Mouse (Mus musculus): ENCODE results near the gene Atxn1. TPM values are rescaled to one million over a fixed set of nuclear protein-coding genes. Genes with fewer than 3 reads are reported as not detected.

Gene Atxn1
- polyA plus RNA-seq, 1 experiment, result 3.2 TPM

DNA sequence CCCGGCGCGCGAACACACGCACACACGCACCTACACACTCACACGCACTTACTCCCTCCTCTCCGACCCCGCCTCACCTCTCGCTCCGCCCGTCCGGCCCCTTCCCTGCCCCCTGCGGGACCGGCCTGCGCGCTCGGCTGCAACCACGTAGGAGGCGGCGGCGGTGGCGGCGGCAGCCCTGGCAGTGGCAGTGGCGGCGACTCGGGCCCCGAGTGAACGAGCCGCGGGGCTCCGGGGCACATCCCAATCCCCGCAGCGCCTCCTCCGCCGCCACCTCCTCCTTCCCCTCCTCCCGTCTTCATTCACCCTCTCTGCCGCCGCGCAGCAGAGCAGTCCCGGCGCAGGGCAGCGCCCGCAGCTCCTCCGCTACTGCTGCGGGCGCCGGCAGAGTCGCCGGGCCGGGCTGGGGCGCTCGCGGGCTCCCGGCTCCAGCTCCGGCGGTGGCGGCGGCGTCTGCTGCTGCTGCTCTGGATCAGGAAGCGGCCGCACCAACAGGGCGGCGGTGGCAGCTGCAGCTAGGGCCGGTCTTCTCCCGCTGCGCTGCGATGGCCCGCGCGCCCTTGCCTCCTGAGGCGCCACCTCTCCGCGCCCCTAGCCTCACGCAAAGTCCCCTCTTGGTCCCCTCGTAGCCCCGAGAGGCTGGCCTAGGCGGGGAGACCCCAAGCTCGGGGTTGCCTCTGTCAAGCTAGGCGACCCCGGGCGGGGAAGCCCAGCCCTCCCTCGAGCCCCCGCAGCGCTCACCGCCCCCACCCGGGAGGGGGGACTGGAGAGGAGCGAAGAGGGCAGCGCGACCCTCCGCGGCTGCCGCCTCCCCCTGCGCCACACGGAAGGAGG lies 1.1 kb downstream of the Atxn1 start:
- peaks cover 4% of the 10 kb centered on the region for H3K36me3 ChIP-seq (replicated peaks; ENCODE audit: low read length)
- peak overlapping the region; percentile 99 for H3K4me3 ChIP-seq (replicated peaks)
- H3K27me3 ChIP-seq (replicated peaks), result no peaks in the 10 kb centered on the region
- no peaks in the 10 kb centered on the region for H3K9me3 ChIP-seq
- TF ChIP-seq FLI1 (IDR thresholded peaks at IDR 0.05; ENCODE audit: low read length) (no peak), GATA1 (IDR thresholded peaks at IDR 0.05; ENCODE audit: borderline replicate concordance, low read length) (no peak)
- peaks cover 30% of the 10 kb centered on the region for H3K4me1 ChIP-seq

DNA sequence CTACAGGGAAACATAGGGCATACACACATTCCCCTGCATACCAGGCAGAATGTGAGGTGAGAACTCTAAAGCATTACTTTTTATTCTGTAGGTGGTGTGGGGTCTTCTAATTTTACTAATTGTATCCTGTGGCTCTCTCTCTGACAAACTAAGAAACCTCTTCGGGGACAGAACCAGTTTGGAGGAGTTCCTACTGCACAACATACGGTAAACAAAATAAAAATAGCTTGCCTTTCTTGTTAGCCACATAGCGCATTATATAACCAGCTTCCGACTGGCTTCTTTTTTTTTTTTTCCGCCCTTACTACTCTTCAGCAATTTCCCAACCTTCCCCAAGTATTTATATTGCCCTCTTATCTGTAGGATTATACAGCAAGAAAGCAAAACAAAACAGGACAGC lies 2.0 kb downstream of the Atxn1 start:
- no peak for TF ChIP-seq FLI1 (IDR thresholded peaks at IDR 0.05; ENCODE audit: low read length)
- TF ChIP-seq GATA1 (IDR thresholded peaks at IDR 0.05; ENCODE audit: borderline replicate concordance, low read length), result no peak
- H3K27me3 ChIP-seq (replicated peaks), result no peaks in the 10 kb centered on the region
- no peaks in the 10 kb centered on the region for H3K9me3 ChIP-seq
- peaks cover 30% of the 10 kb centered on the region for H3K4me1 ChIP-seq
- peak overlapping the region; percentile 99 for H3K4me3 ChIP-seq (replicated peaks)
- peaks cover 5% of the 10 kb centered on the region for H3K36me3 ChIP-seq (replicated peaks; ENCODE audit: low read length)

DNA sequence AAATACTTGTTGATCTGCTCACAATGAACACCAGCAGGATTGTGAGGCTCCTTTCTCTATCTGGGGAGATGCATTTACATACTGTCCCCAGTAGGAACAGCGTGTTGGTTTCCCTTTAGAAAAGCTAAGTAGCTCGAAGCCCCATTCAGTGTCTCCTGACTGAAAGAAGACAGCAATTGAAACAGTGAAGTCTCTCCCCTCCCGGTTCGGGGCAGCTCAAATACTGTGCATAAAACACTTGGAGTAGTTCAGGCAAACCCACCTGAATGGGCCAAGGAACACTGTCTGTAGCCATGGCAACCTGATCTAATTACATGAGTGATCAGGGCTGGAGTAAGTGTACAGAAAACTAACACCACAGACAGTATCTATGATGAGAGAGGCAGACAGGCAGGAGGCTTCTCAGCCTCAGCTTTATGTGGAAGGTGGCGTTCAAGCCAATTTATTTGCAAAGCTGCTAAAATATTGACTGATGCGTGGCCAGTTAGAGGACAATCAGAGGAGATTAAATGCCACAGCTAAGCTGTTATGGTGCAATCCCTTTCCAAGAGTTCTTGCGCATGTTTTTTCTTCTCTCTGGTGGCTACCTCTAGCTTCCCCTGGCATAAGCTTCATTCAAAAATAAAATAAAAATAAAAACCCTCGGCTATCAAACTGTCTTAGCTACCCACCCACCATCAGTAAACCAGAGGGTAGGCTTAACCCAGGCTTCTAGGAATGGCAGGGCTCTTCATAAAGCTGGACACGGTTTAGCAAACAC lies 2.8 kb downstream of the Atxn1 start:
- H3K36me3 ChIP-seq (replicated peaks; ENCODE audit: low read length), result peaks cover 7% of the 10 kb centered on the region
- peak overlapping the region; percentile 99 for H3K4me3 ChIP-seq (replicated peaks)
- TF ChIP-seq FLI1 (IDR thresholded peaks at IDR 0.05; ENCODE audit: low read length) (no peak), GATA1 (IDR thresholded peaks at IDR 0.05; ENCODE audit: borderline replicate concordance, low read length) (no peak)
- peaks cover 32% of the 10 kb centered on the region for H3K4me1 ChIP-seq
- H3K27me3 ChIP-seq (replicated peaks), result no peaks in the 10 kb centered on the region
- H3K9me3 ChIP-seq, result no peaks in the 10 kb centered on the region

DNA sequence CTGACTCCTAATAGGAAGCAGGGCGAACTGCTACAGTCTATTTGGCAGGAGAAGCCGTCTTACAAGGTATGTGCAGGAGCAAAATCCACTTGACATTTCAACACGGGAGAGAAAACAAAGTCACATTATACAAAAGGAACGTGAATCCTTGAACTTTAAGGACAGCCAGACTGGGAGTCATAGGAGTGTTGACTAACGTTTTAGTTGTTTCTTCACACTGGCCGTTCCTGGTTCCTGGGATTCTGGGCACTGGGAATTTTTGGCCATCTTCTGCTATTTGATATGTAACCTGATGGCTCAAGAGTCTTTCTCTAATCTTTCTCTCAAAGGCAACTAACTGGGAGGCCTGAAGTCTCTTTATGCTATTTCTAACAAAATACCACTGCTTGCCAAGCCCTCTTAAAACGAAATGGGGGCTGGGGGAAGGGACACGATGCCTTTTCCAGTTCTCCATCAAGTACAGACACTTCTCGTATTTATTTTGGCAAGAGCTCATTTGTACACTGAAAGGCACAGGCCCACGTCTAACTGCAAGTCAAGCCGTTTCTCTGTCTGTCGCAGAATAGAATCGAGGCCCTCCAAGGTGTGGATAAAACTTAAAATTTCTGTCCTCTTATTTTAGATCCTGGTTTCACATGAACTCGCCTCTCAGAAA lies 4.4 kb downstream of the Atxn1 start:
- peaks cover 10% of the 10 kb centered on the region for H3K36me3 ChIP-seq (replicated peaks; ENCODE audit: low read length)
- no peaks in the 10 kb centered on the region for H3K9me3 ChIP-seq
- TF ChIP-seq GATA1 (IDR thresholded peaks at IDR 0.05; ENCODE audit: borderline replicate concordance, low read length), result no peak
- TF ChIP-seq FLI1 (IDR thresholded peaks at IDR 0.05; ENCODE audit: low read length), result no peak
- no peak overlapping the region for H3K4me3 ChIP-seq (replicated peaks)
- H3K27me3 ChIP-seq (replicated peaks), result no peaks in the 10 kb centered on the region
- H3K4me1 ChIP-seq, result peaks cover 26% of the 10 kb centered on the region

DNA sequence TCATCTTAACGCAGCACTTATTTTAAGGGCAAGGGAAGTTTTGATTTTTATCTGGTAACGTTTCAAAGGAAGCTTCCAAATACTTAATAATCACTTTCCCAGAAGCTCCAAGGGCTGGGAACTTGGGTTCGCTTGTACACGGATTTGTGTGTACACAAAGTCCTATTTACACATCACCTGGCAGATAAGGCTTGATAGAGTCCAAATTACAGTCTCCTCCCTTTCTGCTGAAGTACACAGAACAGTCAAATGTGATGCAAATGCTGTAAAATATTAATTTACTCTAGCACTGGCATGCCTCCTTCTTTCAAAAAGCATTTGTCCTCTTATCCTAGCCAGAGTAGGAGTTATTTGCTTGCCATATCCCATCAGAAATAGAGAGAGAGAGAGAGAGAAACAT lies 6.5 kb downstream of the Atxn1 start:
- no peaks in the 10 kb centered on the region for H3K27me3 ChIP-seq (replicated peaks)
- peaks cover 27% of the 10 kb centered on the region for H3K4me1 ChIP-seq
- H3K4me3 ChIP-seq (replicated peaks), result no peak overlapping the region
- TF ChIP-seq FLI1 (IDR thresholded peaks at IDR 0.05; ENCODE audit: low read length), result no peak
- no peak for TF ChIP-seq GATA1 (IDR thresholded peaks at IDR 0.05; ENCODE audit: borderline replicate concordance, low read length)
- no peaks in the 10 kb centered on the region for H3K9me3 ChIP-seq
- peaks cover 29% of the 10 kb centered on the region for H3K36me3 ChIP-seq (replicated peaks; ENCODE audit: low read length)

DNA sequence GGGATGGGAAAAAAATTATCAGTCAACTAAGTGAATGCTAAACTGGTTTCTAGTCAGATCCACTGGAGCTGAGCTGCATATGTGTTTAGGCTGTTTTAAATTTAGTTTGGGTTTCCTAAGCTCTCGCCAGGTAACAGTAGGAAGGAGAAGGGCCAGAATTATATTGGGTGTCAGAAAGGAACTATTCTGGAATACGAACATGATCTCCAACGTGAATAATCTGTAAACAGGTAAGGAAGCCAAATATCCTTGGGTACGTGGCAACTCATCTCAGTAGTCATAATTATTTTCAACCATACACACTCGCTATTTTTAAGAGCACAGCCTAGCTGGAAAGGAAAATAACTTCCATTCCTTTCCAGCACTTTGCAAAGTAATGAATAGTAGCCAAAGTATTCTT lies 7.2 kb downstream of the Atxn1 start:
- TF ChIP-seq FLI1 (IDR thresholded peaks at IDR 0.05; ENCODE audit: low read length), result no peak
- TF ChIP-seq GATA1 (IDR thresholded peaks at IDR 0.05; ENCODE audit: borderline replicate concordance, low read length), result no peak
- H3K4me3 ChIP-seq (replicated peaks), result no peak overlapping the region
- H3K27me3 ChIP-seq (replicated peaks), result no peaks in the 10 kb centered on the region
- H3K4me1 ChIP-seq, result peaks cover 31% of the 10 kb centered on the region
- no peaks in the 10 kb centered on the region for H3K9me3 ChIP-seq
- peaks cover 36% of the 10 kb centered on the region for H3K36me3 ChIP-seq (replicated peaks; ENCODE audit: low read length)

DNA sequence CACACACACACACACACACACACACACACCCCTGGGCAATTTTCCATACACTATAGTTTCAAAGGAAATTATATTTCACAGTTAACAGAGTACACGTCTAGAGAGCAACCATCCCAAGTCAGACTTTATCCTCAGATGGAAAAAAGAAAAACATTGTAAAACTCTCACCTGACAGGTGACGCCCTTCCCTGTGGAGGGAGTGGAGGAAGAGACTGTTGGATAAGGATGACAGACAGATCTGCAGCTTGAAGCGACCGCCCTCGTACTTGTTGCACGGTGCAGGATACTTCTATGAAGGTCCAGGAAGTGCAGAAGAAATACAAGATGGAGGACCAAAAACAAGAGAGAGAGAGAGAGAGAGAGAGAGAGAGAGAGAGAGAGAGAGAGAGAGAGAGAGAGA lies 8.5 kb downstream of the Atxn1 start:
- Histone ChIP-seq H3K27me3 (replicated peaks) (no peaks in the 10 kb centered on the region), H3K4me1 (peaks cover 19% of the 10 kb centered on the region), H3K9me3 (no peaks in the 10 kb centered on the region), H3K36me3 (replicated peaks; ENCODE audit: low read length) (peaks cover 47% of the 10 kb centered on the region), H3K4me3 (replicated peaks) (no peak overlapping the region)
- no peak for TF ChIP-seq GATA1 (IDR thresholded peaks at IDR 0.05; ENCODE audit: borderline replicate concordance, low read length)
- no peak for TF ChIP-seq FLI1 (IDR thresholded peaks at IDR 0.05; ENCODE audit: low read length)

DNA sequence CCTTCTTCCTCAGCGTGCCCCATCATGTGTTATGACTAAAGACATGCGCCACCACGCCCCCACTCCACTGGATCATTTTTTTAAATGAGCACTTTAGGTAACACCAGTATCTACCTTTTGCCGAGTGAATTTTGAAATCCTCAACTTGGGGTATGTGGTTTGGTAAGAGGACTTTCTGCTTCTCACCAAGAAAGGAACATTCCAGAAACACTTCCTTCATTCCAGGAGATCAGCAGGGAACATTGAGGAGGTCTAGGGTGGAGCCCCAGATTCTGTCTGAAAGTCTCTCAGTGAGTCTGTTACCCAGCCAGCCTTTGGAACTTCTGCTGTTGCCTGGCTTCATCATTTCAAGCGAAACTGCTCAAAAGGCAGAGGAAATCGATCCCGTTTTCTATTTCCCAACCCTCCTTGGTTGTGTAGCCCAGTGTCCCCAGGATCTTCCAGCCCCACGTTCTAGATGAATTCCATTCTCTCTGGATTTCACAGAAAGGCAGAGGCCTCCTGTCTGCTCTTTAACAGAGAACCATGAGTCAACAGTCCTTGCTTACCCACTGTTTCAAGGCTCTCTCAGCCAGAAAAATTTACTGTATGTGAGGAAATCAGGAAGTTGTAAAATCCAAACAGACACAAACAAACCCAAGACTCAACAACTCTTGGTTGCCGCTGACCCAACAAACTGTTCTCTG lies 9.3 kb downstream of the Atxn1 start:
- TF ChIP-seq GATA1 (IDR thresholded peaks at IDR 0.05; ENCODE audit: borderline replicate concordance, low read length) (no peak), FLI1 (IDR thresholded peaks at IDR 0.05; ENCODE audit: low read length) (no peak)
- H3K36me3 ChIP-seq (replicated peaks; ENCODE audit: low read length), result peaks cover 55% of the 10 kb centered on the region

DNA sequence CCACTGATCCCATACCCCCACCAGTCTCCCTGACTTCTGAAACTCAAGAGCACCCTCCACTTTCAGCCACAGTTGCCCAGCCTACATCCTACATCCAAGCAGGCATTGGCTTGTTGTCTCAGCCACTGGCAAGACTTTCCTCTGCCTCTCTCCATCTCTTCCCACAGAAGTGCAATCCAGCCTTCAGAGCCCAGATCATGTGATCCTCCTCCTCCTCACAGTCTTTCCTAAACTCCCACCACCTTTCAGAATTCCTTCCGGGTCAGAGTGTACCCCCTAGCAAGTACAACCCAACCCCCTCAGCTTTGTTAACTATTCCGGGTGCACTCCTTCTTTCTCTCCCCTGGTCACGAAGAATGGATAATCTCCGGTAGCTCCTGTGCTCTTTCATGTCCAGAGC lies 11.7 kb downstream of the Atxn1 start:
- H3K9me3 ChIP-seq, result no peaks in the 10 kb centered on the region
- TF ChIP-seq FLI1 (IDR thresholded peaks at IDR 0.05; ENCODE audit: low read length) (no peak), GATA1 (IDR thresholded peaks at IDR 0.05; ENCODE audit: borderline replicate concordance, low read length) (no peak)
- peaks cover 67% of the 10 kb centered on the region for H3K36me3 ChIP-seq (replicated peaks; ENCODE audit: low read length)
- peaks cover 26% of the 10 kb centered on the region for H3K4me1 ChIP-seq
- H3K27me3 ChIP-seq (replicated peaks), result no peaks in the 10 kb centered on the region
- H3K4me3 ChIP-seq (replicated peaks), result no peak overlapping the region

More for the DNA sequence above, 9.3 kb downstream of the Atxn1 start:
- Histone ChIP-seq H3K4me3 (replicated peaks) (no peak overlapping the region), H3K27me3 (replicated peaks) (no peaks in the 10 kb centered on the region), H3K4me1 (peaks cover 27% of the 10 kb centered on the region), H3K9me3 (no peaks in the 10 kb centered on the region)
